In the genomic region with DNA sequence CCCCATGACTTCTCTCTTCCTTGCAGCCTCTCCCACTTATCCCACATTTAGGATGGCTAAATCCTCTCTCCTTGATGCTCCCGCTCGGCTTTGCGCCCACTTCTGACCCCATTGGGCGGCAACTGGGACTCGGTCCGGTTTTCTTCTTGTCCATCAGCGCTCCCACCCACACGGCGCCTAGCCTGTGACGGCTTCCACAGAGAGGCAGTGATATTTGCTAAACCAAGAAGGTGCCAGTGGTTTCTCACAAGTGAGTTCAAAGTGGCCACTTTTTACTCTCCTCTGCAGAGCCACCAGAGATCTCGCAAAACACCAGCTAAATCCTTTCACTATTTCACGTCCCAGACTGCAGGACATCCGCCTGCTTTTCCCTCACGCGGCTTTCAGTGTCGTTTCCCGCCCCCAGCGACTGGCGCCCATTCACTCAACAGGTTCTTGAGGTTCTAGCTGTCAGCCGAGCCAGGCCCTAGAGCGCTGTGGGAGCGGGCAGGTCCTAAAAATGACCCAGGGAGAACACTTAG, we compare ENCODE assay signal across 8 mouse cellular contexts. TPM values are rescaled to one million over a fixed set of nuclear protein-coding genes. Genes with fewer than 3 reads are reported as not detected.
DNase-seq lines count a peak whose midpoint lies in the region; ATAC-seq and TF ChIP-seq lines count a peak whose summit lies in the region.

No protein-coding gene starts in this region.

- WGBS in lung, embryonic 14.5 days, result under 1% methylated on average over 22 of the region's 22 CpGs
- WGBS in neural tube, embryonic 14.5 days, result under 1% methylated on average over 22 of the region's 22 CpGs

- ATAC-seq in lung, embryonic 14.5 days (ENCODE audit: insufficient read depth), result 0 out of 2 replicates have a peak, but pooled peaks have one; percentile 4
- ATAC-seq in neural tube, embryonic 14.5 days (ENCODE audit: low read depth), result no peak

- peak overlapping the region; percentile 90 for H3K4me2 ChIP-seq in lung, embryonic 14.5 days
- H3K4me2 ChIP-seq in neural tube, embryonic 14.5 days (ENCODE audit: low read depth, low read length), result peak overlapping the region; percentile 92

- TF ChIP-seq CTCF in lung, embryonic 14.5 days (IDR thresholded peaks at IDR 0.05; ENCODE audit: low read depth), result no peak

- H3K27me3 ChIP-seq in lung, embryonic 14.5 days (ENCODE audit: insufficient read depth, low read length), result no peaks in the 10 kb centered on the region
- H3K27me3 ChIP-seq in neural tube, embryonic 14.5 days (ENCODE audit: control insufficient read depth, insufficient read depth, low read length), result no peaks in the 10 kb centered on the region

- no peaks in the 10 kb centered on the region for H3K9me3 ChIP-seq in lung, embryonic 14.5 days (ENCODE audit: low read depth, low read length)
- H3K9me3 ChIP-seq in neural tube, embryonic 14.5 days (ENCODE audit: control insufficient read depth, low read length), result no peaks in the 10 kb centered on the region

- H3K4me1 ChIP-seq in lung, embryonic 14.5 days (ENCODE audit: insufficient read depth), result no peaks in the 10 kb centered on the region
- 0 out of 2 replicates have a peak, but pooled peaks cover 2% of the 10 kb centered on the region for H3K4me1 ChIP-seq in neural tube, embryonic 14.5 days (ENCODE audit: control insufficient read depth, insufficient read depth, low read length)

- H3K4me3 ChIP-seq in lung, embryonic 14.5 days (ENCODE audit: low read depth, low read length), result peak overlapping the region; percentile 64
- H3K4me3 ChIP-seq in neural tube, embryonic 14.5 days (ENCODE audit: low read depth, low read length), result peak overlapping the region; percentile 52

- H3K9ac ChIP-seq in lung, embryonic 14.5 days, result peak overlapping the region; percentile 63
- peak overlapping the region; percentile 56 for H3K9ac ChIP-seq in neural tube, embryonic 14.5 days (replicated peaks; ENCODE audit: low read depth, low read length)

- no peaks in the 10 kb centered on the region for H3K36me3 ChIP-seq in lung, embryonic 14.5 days (ENCODE audit: insufficient read depth)
- H3K36me3 ChIP-seq in neural tube, embryonic 14.5 days (ENCODE audit: control insufficient read depth, insufficient read depth, low read length), result no peaks in the 10 kb centered on the region

- DNase-seq in urinary bladder, postnatal 36 days (ENCODE audit: low spot score in 2 of 2), result peak; percentile 42 to 47
- DNase-seq in urinary bladder, postnatal 4 days (ENCODE audit: low spot score in 2 of 2), result no peak
- DNase-seq in cerebellum, postnatal 25 days, result peak; percentile 63 to 65
- DNase-seq in gastrocnemius, postnatal 25 days, result peak; percentile 34
- DNase-seq in kidney, adult 18-20 months, result peak; percentile 61
- DNase-seq in lung, embryonic 14.5 days, result peak; percentile 73
- no peak for DNase-seq in layer of hippocampus, adult 9-10 months (ENCODE audit: low spot score)

- H3K27ac ChIP-seq in lung, embryonic 14.5 days (ENCODE audit: low read depth), result peak overlapping the region; percentile 91
- H3K27ac ChIP-seq in neural tube, embryonic 14.5 days (ENCODE audit: low read depth, low read length), result peak overlapping the region; percentile 79

RNA-seq across cellular contexts. Expression of a gene that starts 7.1 kb away (rescaled TPM):
- total RNA-seq in gastrocnemius, postnatal 25 days (2021), result 1 to 10 TPM; 2.0 to 2.7 TPM
- polyA plus RNA-seq in lung, embryonic 14.5 days (2014; fragmentation: Nextera tagmentation; extraction: Ambion mirVana), result 3.7 and 5.1 TPM in 2 replicates
- polyA plus RNA-seq in neural tube, embryonic 14.5 days (2014; fragmentation: Nextera tagmentation; extraction: Ambion mirVana), result 16.7 and 17.5 TPM in 2 replicates

RNA-seq across cellular contexts. Expression of a gene that starts 50.2 kb away (rescaled TPM):
- total RNA-seq in gastrocnemius, postnatal 25 days (2021), result 1 to 10 TPM; 4.8 to 5.6 TPM
- 0.12 and 0.26 TPM in 2 replicates for polyA plus RNA-seq in lung, embryonic 14.5 days (2014; fragmentation: Nextera tagmentation; extraction: Ambion mirVana)
- 0.14 TPM in 1 of 2 replicates, not detected in the other for polyA plus RNA-seq in neural tube, embryonic 14.5 days (2014; fragmentation: Nextera tagmentation; extraction: Ambion mirVana)

Comparison
In these comparisons a context has a peak if more than half of its experiments do, and no peak if none do; other contexts are left out.
1. DNase-seq: peak in urinary bladder, postnatal 36 days (2 of 2), cerebellum, postnatal 25 days (2 of 2), gastrocnemius, postnatal 25 days (single experiment), kidney, adult 18-20 months (single experiment) and lung, embryonic 14.5 days (single experiment); none in urinary bladder, postnatal 4 days (0 of 2) and layer of hippocampus, adult 9-10 months (single experiment).